Mouse (Mus musculus) liver, adult 2 months (tissue): ENCODE measurements around the gene Fndc3b. TPM values are rescaled to one million over a fixed set of nuclear protein-coding genes. Genes with fewer than 3 reads are reported as not detected.

Experiments
- DNase-seq: peaks from one replicate; pipeline ENCODE4 v3.0.0-alpha.2; 2011; ENCODE audit warnings: low read depth, low spot score; ENCODE audit errors: extremely low read depth
- H3K27ac ChIP-seq: fragments of 200-500 bp; replicated peaks from 2 replicates; pipeline ENCODE4 v1.5.1; 2012; ENCODE audit warnings: low read depth, mild to moderate bottlenecking, control low read depth, inconsistent platforms, low read length; ENCODE audit not compliant: insufficient read depth
- H3K27me3 ChIP-seq: fragments of 200-500 bp; 2 replicates; pipeline ENCODE4 v1.6.1; 2012; ENCODE audit warnings: mild to moderate bottlenecking, moderate library complexity, low read length, inconsistent platforms; ENCODE audit not compliant: control insufficient read depth, insufficient read depth
- H3K36me3 ChIP-seq: fragments of 200-500 bp; 2 replicates; pipeline ENCODE4 v1.6.1; 2012; ENCODE audit warnings: low read length, inconsistent platforms; ENCODE audit not compliant: control insufficient read depth, insufficient read depth
- H3K4me1 ChIP-seq: fragments of 200-500 bp; 2 replicates; pipeline ENCODE4 v1.6.1; 2011; ENCODE audit warnings: low read length; ENCODE audit not compliant: control insufficient read depth, insufficient read depth
- H3K4me3 ChIP-seq: fragments of 200-500 bp; 2 replicates; pipeline ENCODE4 v1.5.1; 2011; ENCODE audit warnings: low read depth, mild to moderate bottlenecking, control low read depth, low read length, moderate library complexity; ENCODE audit not compliant: insufficient read depth
- H3K79me2 ChIP-seq: fragments of 200-500 bp; 2 replicates; pipeline ENCODE4 v1.6.1; 2012; ENCODE audit warnings: inconsistent platforms, mild to moderate bottlenecking, low read length, moderate library complexity; ENCODE audit not compliant: control insufficient read depth, insufficient read depth
- H3K9ac ChIP-seq: fragments of 200-500 bp; 2 replicates; pipeline ENCODE4 v1.6.1; 2012; ENCODE audit warnings: low read depth, mild to moderate bottlenecking, control low read depth, inconsistent platforms, low read length
- CTCF ChIP-seq: fragments of 200-500 bp; IDR thresholded peaks from 2 replicates; pipeline ENCODE4 v1.5.1; 2011; ENCODE audit warnings: low read depth, low read length, control low read depth
- POLR2A ChIP-seq: fragments of 200-500 bp; IDR thresholded peaks from 2 replicates; pipeline ENCODE4 v1.6.1; 2011; ENCODE audit warnings: low read length, control low read depth; ENCODE audit not compliant: insufficient read depth; ENCODE audit errors: extremely low read depth
- WGBS: fragments of 180-500 bp; shearing (Covaris S2); methylation state at CpG from one replicate; pipeline ENCODE4 v1.1.7; 2018; 5-methylcytosine and 5-hydroxymethylcytosine counted together
- polyA plus RNA-seq: library from polyadenylated mRNA; depleted of rRNA; stranded (reverse); fragments of >200 nt; gene quantifications from 2 replicates; pipeline ENCODE4 v1.2.3, GENCODE M21; 2012
- total RNA-seq: library from RNA; depleted of rRNA; stranded (reverse); fragments of >200 nt; gene quantifications from 2 replicates; pipeline ENCODE4 v1.2.3, GENCODE M21; 2014

The Fndc3b gene
- total and polyA plus RNA-seq, 2 experiments, result 3.3 to 9.4 TPM

DNA sequence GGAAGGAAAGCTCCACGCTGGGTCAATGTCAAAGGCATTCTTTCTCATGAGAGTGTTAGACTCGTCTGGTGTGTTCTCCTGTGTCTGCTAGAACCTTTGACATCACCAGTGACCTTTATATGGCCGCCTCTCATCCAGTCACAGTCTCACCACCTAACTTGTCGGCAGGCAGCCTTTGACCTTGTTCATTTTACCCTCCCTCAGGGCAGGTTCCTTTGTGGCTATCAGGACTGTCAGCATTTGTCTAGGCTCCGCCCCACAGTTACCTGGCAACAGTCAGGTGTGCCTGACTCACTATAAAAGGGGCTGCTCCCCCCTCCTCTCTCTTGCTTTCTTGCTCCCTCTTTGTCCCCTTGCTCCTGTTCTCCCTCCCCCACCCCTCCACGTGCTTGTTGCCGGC is 33.6 kb upstream of the Fndc3b start:
- Histone ChIP-seq H3K4me1 (no peaks in the 10 kb centered on the region; the same call in 1 of the 2 replicates), H3K79me2 (no peaks in the 10 kb centered on the region), H3K4me3 (no peak overlapping the region), H3K27me3 (no peaks in the 10 kb centered on the region), H3K27ac (no peak overlapping the region), H3K9ac (no peak overlapping the region), H3K36me3 (no peaks in the 10 kb centered on the region)
- no peak for DNase-seq
- WGBS, result 53% methylated on average over 7 of the region's 7 CpGs
- TF ChIP-seq POLR2A (no peak), CTCF (no peak)

DNA sequence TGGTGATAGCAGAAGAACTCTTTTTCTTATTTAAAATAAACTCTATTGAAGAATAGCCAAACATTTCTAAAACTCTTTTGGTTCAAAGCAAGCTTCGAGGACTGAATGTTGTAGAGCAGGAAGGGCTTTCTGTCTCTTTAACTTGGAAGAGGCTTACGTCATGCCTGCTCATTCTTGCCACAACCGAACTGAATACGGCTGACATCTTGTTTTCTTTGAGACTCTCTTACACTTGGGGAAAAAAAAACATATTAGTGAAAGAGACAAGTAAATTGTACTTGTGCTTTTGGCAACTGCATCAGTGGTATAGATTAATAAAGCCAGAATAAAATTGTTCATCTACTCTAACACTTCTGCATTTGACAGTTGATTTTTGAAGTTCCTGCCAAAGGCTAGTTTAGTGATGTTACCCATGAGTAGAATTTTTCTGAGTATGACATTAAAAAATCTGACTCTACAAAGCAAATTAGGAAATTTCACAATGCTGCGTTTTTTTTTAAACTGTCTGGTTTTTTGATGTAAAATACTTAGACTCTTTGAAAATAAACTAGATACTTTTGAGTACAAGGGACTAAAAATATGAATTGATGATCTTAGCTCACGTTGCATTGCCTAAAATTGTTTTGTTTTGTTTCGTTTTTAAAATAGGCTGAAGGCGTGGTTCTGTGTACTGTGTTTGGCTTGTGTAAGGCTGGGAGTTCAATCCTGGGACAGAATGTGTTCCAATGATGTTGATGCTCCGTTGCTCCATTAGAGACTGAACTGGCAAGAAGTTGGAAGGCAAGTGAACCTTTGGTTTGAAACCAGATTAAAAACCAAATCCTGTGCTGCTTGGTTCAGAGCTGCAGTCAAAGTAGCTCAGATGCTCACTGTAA is 32.4 kb upstream of the Fndc3b start:
- H3K27me3 ChIP-seq, result no peaks in the 10 kb centered on the region
- no peak overlapping the region for H3K4me3 ChIP-seq
- H3K4me1 ChIP-seq, result no peaks in the 10 kb centered on the region; the same call in 1 of the 2 replicates
- H3K27ac ChIP-seq, result no peak overlapping the region
- DNase-seq, result no peak
- no peaks in the 10 kb centered on the region for H3K36me3 ChIP-seq
- no peak overlapping the region for H3K9ac ChIP-seq
- no peak for TF ChIP-seq CTCF
- TF ChIP-seq POLR2A, result no peak
- no peaks in the 10 kb centered on the region for H3K79me2 ChIP-seq
- WGBS, result 49% methylated on average over 9 of the region's 9 CpGs

GRCm38 (mm10) chr3:27742124-27742523 is 31.0 kb upstream of the Fndc3b start:
- Histone ChIP-seq H3K27ac (no peak overlapping the region), H3K36me3 (no peaks in the 10 kb centered on the region), H3K79me2 (no peaks in the 10 kb centered on the region), H3K4me3 (no peak overlapping the region), H3K4me1 (no peaks in the 10 kb centered on the region; the same call in 1 of the 2 replicates), H3K27me3 (no peaks in the 10 kb centered on the region), H3K9ac (no peak overlapping the region)
- TF ChIP-seq POLR2A (no peak), CTCF (no peak)
- peak; percentile 6 for DNase-seq
- 38% methylated on average over 2 of the region's 2 CpGs for WGBS

DNA sequence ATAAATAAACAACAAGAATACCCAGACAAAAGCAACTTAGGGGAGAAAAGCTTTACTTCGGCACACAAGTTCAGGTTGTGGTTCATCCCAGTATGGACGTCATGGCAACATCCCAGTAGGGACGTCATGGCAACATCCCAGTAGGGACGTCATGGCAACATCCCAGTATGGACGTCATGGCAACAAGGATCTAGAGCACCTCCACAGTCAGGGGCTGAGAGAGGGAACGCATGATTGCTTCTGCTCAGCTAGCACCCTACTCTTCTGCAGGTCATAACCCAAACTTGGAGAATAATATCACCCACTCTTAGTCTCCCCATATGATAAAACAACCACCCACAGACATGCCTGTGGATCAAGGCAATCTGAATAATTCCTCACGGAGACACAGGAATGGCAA is 29.0 kb upstream of the Fndc3b start:
- H3K4me1 ChIP-seq, result no peaks in the 10 kb centered on the region; the same call in 1 of the 2 replicates
- WGBS, result 96% methylated on average over 7 of the region's 7 CpGs
- no peaks in the 10 kb centered on the region for H3K36me3 ChIP-seq
- H3K9ac ChIP-seq, result no peak overlapping the region
- H3K27ac ChIP-seq, result no peak overlapping the region
- no peaks in the 10 kb centered on the region for H3K79me2 ChIP-seq
- DNase-seq, result no peak
- no peaks in the 10 kb centered on the region for H3K27me3 ChIP-seq
- TF ChIP-seq CTCF, result no peak
- TF ChIP-seq POLR2A, result no peak
- H3K4me3 ChIP-seq, result no peak overlapping the region

DNA sequence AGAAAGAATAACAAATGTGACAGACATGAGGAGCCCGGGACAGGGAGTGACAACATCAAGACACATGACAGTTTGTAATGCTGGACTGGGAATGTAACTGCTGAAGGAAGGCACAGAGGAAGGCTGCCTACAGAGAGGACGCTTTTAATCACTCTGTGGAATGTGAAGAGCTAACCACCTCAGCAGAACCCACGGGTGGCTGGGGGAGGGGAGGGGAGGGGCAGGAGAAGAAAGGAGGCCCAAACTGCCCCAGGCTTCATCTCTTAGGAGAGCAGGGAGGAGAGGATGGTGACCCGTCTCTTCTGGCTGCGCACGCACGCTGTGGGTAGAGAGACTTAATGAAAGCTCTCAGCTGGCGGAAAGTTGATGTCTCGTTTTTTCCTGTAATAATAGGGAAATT is 25.1 kb upstream of the Fndc3b start:
- no peak for DNase-seq
- no peak overlapping the region for H3K4me3 ChIP-seq
- no peaks in the 10 kb centered on the region for H3K4me1 ChIP-seq
- H3K36me3 ChIP-seq, result no peaks in the 10 kb centered on the region
- no peak for TF ChIP-seq CTCF
- no peak for TF ChIP-seq POLR2A
- H3K27ac ChIP-seq, result no peak overlapping the region
- no peaks in the 10 kb centered on the region for H3K27me3 ChIP-seq
- H3K79me2 ChIP-seq, result no peaks in the 10 kb centered on the region
- no peak overlapping the region for H3K9ac ChIP-seq
- WGBS, result 82% methylated on average over 9 of the region's 9 CpGs

GRCm38 (mm10) chr3:27735113-27735512 is 24.0 kb upstream of the Fndc3b start:
- 90% methylated on average over 5 of the region's 5 CpGs for WGBS
- H3K27ac ChIP-seq, result no peak overlapping the region

More at GRCm38 (mm10) chr3:27735113-27735512, 24.0 kb upstream of the Fndc3b start:
- no peaks in the 10 kb centered on the region for H3K27me3 ChIP-seq
- no peak overlapping the region for H3K9ac ChIP-seq
- H3K4me1 ChIP-seq, result no peaks in the 10 kb centered on the region
- no peaks in the 10 kb centered on the region for H3K79me2 ChIP-seq
- no peak for TF ChIP-seq CTCF
- TF ChIP-seq POLR2A, result no peak
- DNase-seq, result no peak
- no peak overlapping the region for H3K4me3 ChIP-seq
- no peaks in the 10 kb centered on the region for H3K36me3 ChIP-seq
